8 mouse cellular contexts compared by ENCODE assay signal in genomic region chr14:48120752-48121528, GRCm38 (mm10). TPM values are rescaled to one million over a fixed set of nuclear protein-coding genes. Genes with fewer than 3 reads are reported as not detected.
DNase-seq lines count a peak whose midpoint lies in the region; ATAC-seq and TF ChIP-seq lines count a peak whose summit lies in the region.

Gene Peli2 (plus strand): TSS chr14:48120823.

- H3K4me1 ChIP-seq in spleen, adult 2 months (ENCODE audit: control insufficient read depth, insufficient read depth, insufficient read length), result peaks cover 5% of the 10 kb centered on the region
- peaks cover 59% of the 10 kb centered on the region for H3K4me1 ChIP-seq in forebrain, embryonic 10.5 days
- 0 out of 2 replicates have a peak, but pooled peaks cover 3% of the 10 kb centered on the region for H3K4me1 ChIP-seq in heart, embryonic 11.5 days (ENCODE audit: control insufficient read depth, insufficient read depth, low read length)
- H3K4me1 ChIP-seq in limb, embryonic 14.5 days (ENCODE audit: control insufficient read depth, insufficient read depth, low read length), result peaks cover 40% of the 10 kb centered on the region
- peaks cover 66% of the 10 kb centered on the region for H3K4me1 ChIP-seq in midbrain, embryonic 13.5 days (replicated peaks)
- no peaks in the 10 kb centered on the region; the same call in 1 of the 2 replicates for H3K4me1 ChIP-seq in stomach, postnatal 0 days (replicated peaks; ENCODE audit: control insufficient read depth, insufficient read depth)

- DNase-seq in spleen, adult 2 months (ENCODE audit: low read depth in 1 of 2, low spot score in 2 of 2), result no peak
- no peak for DNase-seq in spleen, adult 12 weeks (ENCODE audit: low spot score)
- DNase-seq in forebrain, embryonic 10.5 days (ENCODE audit: extremely low spot score, low spot score), result peak; percentile 76
- peak; percentile 72 for DNase-seq in kidney, adult 9 months
- DNase-seq in limb, embryonic 14.5 days (ENCODE audit: low spot score), result peak; percentile 67
- DNase-seq in stomach, postnatal 0 days (ENCODE audit: low spot score), result peak; percentile 73

- H3K27me3 ChIP-seq in spleen, adult 2 months (ENCODE audit: control insufficient read depth, insufficient read depth, low read length), result peaks cover 15% of the 10 kb centered on the region
- H3K27me3 ChIP-seq in forebrain, embryonic 10.5 days (ENCODE audit: poor library complexity, severe bottlenecking), result peaks cover 29% of the 10 kb centered on the region; the same call in 1 of the 2 replicates
- peaks cover 8% of the 10 kb centered on the region; the same call in 1 of the 2 replicates for H3K27me3 ChIP-seq in heart, embryonic 11.5 days (ENCODE audit: control insufficient read depth, insufficient read depth, low read length)
- H3K27me3 ChIP-seq in limb, embryonic 14.5 days (ENCODE audit: control insufficient read depth, insufficient read depth, low read length), result no peaks in the 10 kb centered on the region
- no peaks in the 10 kb centered on the region for H3K27me3 ChIP-seq in midbrain, embryonic 13.5 days
- H3K27me3 ChIP-seq in stomach, postnatal 0 days (ENCODE audit: control insufficient read depth, insufficient read depth, low read length), result no peaks in the 10 kb centered on the region

- no peaks in the 10 kb centered on the region for H3K36me3 ChIP-seq in spleen, adult 2 months (ENCODE audit: control insufficient read depth, insufficient read depth, low read length)
- H3K36me3 ChIP-seq in forebrain, embryonic 10.5 days (replicated peaks), result no peaks in the 10 kb centered on the region
- no peaks in the 10 kb centered on the region for H3K36me3 ChIP-seq in heart, embryonic 11.5 days (ENCODE audit: control insufficient read depth, insufficient read depth, low read length)
- no peaks in the 10 kb centered on the region for H3K36me3 ChIP-seq in limb, embryonic 14.5 days (ENCODE audit: control insufficient read depth, insufficient read depth, low read length)
- no peaks in the 10 kb centered on the region for H3K36me3 ChIP-seq in midbrain, embryonic 13.5 days
- no peaks in the 10 kb centered on the region for H3K36me3 ChIP-seq in stomach, postnatal 0 days (ENCODE audit: control insufficient read depth, insufficient read depth, low read length)

- no peak for TF ChIP-seq CTCF in spleen, adult 2 months (IDR thresholded peaks at IDR 0.05; ENCODE audit: extremely low read depth, insufficient read depth, insufficient read length, insufficient replicate concordance)
- TF ChIP-seq CTCF in stomach, postnatal 0 days (IDR thresholded peaks at IDR 0.05; ENCODE audit: low read depth), result peak; percentile 21

- WGBS in spleen, adult 2 months, result 1% methylated on average over 104 of the region's 117 CpGs
- WGBS in forebrain, embryonic 10.5 days, result under 1% methylated on average over 116 of the region's 117 CpGs
- WGBS in heart, embryonic 11.5 days (ENCODE audit: insufficient replicate concordance), result under 1% methylated on average over 96 of the region's 117 CpGs
- 2% methylated on average over 69 of the region's 117 CpGs for WGBS in limb, embryonic 14.5 days
- under 1% methylated on average over 75 of the region's 117 CpGs for WGBS in midbrain, embryonic 13.5 days
- whole genome bisulfite sequencing in stomach, postnatal 0 days, result under 1% methylated on average over 88 of the region's 117 CpGs

- ATAC-seq in heart, embryonic 11.5 days (replicated peaks; ENCODE audit: insufficient number of reproducible peaks, low FRiP score, low TSS enrichment), result peak; percentile 74
- peak; percentile 78 for ATAC-seq in limb, embryonic 14.5 days (ENCODE audit: low FRiP score, low read depth)
- peak; percentile 82 for ATAC-seq in midbrain, embryonic 13.5 days
- peak; percentile 85 for ATAC-seq in stomach, postnatal 0 days (ENCODE audit: low FRiP score, low TSS enrichment)

- peak within 1 kb of the TSS; percentile 62 for H3K4me2 ChIP-seq in heart, embryonic 11.5 days
- H3K4me2 ChIP-seq in limb, embryonic 14.5 days (replicated peaks; ENCODE audit: low read depth, low read length, severe bottlenecking), result peak within 1 kb of the TSS; percentile 82
- peak within 1 kb of the TSS; percentile 73 for H3K4me2 ChIP-seq in midbrain, embryonic 13.5 days (replicated peaks)
- peak within 1 kb of the TSS; percentile 88 for H3K4me2 ChIP-seq in stomach, postnatal 0 days (replicated peaks; ENCODE audit: low read depth)

- no peaks in the 10 kb centered on the region for H3K9me3 ChIP-seq in forebrain, embryonic 10.5 days
- no peaks in the 10 kb centered on the region for H3K9me3 ChIP-seq in heart, embryonic 11.5 days (replicated peaks; ENCODE audit: control insufficient read depth, low read length)
- no peaks in the 10 kb centered on the region for H3K9me3 ChIP-seq in limb, embryonic 14.5 days (ENCODE audit: control insufficient read depth, low read length)
- no peaks in the 10 kb centered on the region for H3K9me3 ChIP-seq in midbrain, embryonic 13.5 days
- H3K9me3 ChIP-seq in stomach, postnatal 0 days (ENCODE audit: control insufficient read depth, low read length), result no peaks in the 10 kb centered on the region

- peak within 1 kb of the TSS; percentile 22; the same call in 1 of the 2 replicates for H3K27ac ChIP-seq in spleen, adult 2 months (ENCODE audit: insufficient read depth, low read length)
- H3K27ac ChIP-seq in forebrain, embryonic 10.5 days, result peak within 1 kb of the TSS; percentile 95
- H3K27ac ChIP-seq in heart, embryonic 11.5 days (ENCODE audit: low read depth, low read length), result peak within 1 kb of the TSS; percentile 25
- H3K27ac ChIP-seq in limb, embryonic 14.5 days (replicated peaks; ENCODE audit: low read depth, low read length), result peak within 1 kb of the TSS; percentile 82
- peak within 1 kb of the TSS; percentile 89 for H3K27ac ChIP-seq in midbrain, embryonic 13.5 days
- peak within 1 kb of the TSS; percentile 93 for H3K27ac ChIP-seq in stomach, postnatal 0 days (replicated peaks)

- H3K9ac ChIP-seq in heart, embryonic 11.5 days (ENCODE audit: low read depth, low read length), result peak within 1 kb of the TSS; percentile 74
- H3K9ac ChIP-seq in limb, embryonic 14.5 days (ENCODE audit: low read depth, low read length, severe bottlenecking), result peak within 1 kb of the TSS; percentile 90
- peak within 1 kb of the TSS; percentile 92 for H3K9ac ChIP-seq in midbrain, embryonic 13.5 days (replicated peaks)
- H3K9ac ChIP-seq in stomach, postnatal 0 days (ENCODE audit: low read length), result peak within 1 kb of the TSS; percentile 91

- no peak for TF ChIP-seq EP300 in stomach, postnatal 0 days (optimal IDR thresholded peaks at IDR 0.05)

- TF ChIP-seq POLR2A in spleen, adult 2 months (IDR thresholded peaks at IDR 0.05; ENCODE audit: low read depth, low read length), result no peak
- TF ChIP-seq POLR2A in limb, embryonic 14.5 days (IDR thresholded peaks at IDR 0.05; ENCODE audit: borderline replicate concordance, extremely low read depth, insufficient read depth, insufficient read length), result no peak

- peak within 1 kb of the TSS; percentile 59 for H3K4me3 ChIP-seq in spleen, adult 2 months (ENCODE audit: extremely low read depth, insufficient read depth, insufficient read length)
- peak within 1 kb of the TSS; percentile 75 for H3K4me3 ChIP-seq in forebrain, embryonic 10.5 days
- peak within 1 kb of the TSS; percentile 75 for H3K4me3 ChIP-seq in heart, embryonic 11.5 days (ENCODE audit: low read depth, low read length)
- H3K4me3 ChIP-seq in limb, embryonic 14.5 days (replicated peaks; ENCODE audit: low read length), result peak within 1 kb of the TSS; percentile 83
- peak within 1 kb of the TSS; percentile 84 for H3K4me3 ChIP-seq in midbrain, embryonic 13.5 days (replicated peaks)
- peak within 1 kb of the TSS; percentile 90 for H3K4me3 ChIP-seq in stomach, postnatal 0 days (ENCODE audit: low read depth, low read length)

RNA-seq across cellular contexts. Expression of gene Peli2, which starts in this region (rescaled TPM):
- polyA plus RNA-seq in spleen, adult 2 months (2012; rRNA removed), result 3.1 and 3.5 TPM in 2 replicates
- polyA plus RNA-seq in forebrain, embryonic 10.5 days (2016; fragmentation: Nextera tagmentation; extraction: Ambion mirVana), result 5.7 and 6.8 TPM in 2 replicates
- polyA plus RNA-seq in heart, embryonic 11.5 days (2014; fragmentation: Nextera tagmentation; extraction: Ambion mirVana), result 4.0 TPM in 2 replicates
- 14.5 and 17.0 TPM in 2 replicates for polyA plus RNA-seq in limb, embryonic 14.5 days (2012; rRNA removed)
- 9.1 and 11.3 TPM in 2 replicates for polyA plus RNA-seq in limb, embryonic 14.5 days (2014; fragmentation: Nextera tagmentation; extraction: Ambion mirVana)
- 7.1 and 8.3 TPM in 2 replicates for polyA plus RNA-seq in midbrain, embryonic 13.5 days (2015; fragmentation: Nextera tagmentation; extraction: Ambion mirVana)
- polyA plus RNA-seq in stomach, postnatal 0 days (2015; fragmentation: Nextera tagmentation; extraction: Ambion mirVana), result 5.6 and 5.9 TPM in 2 replicates

Comparison
In these comparisons a context has a peak if more than half of its experiments do, and no peak if none do; other contexts are left out.
1. DNase-seq: peak in forebrain, embryonic 10.5 days (single experiment), kidney, adult 9 months (single experiment), limb, embryonic 14.5 days (single experiment) and stomach, postnatal 0 days (single experiment); none in spleen, adult 2 months (0 of 2) and spleen, adult 12 weeks (single experiment).
2. H3K27ac ChIP-seq: peak in every context shown above with its lines; median percentile 95 in forebrain, embryonic 10.5 days; 93 in stomach, postnatal 0 days; 89 in midbrain, embryonic 13.5 days; 82 in limb, embryonic 14.5 days; 25 in heart, embryonic 11.5 days; 22 in spleen, adult 2 months.
3. Peak in every context shown above with its lines, with median percentiles within 50 percentile points of each other: H3K4me3 ChIP-seq, ATAC-seq, H3K4me2 ChIP-seq and H3K9ac ChIP-seq.